Mouse (Mus musculus): ENCODE measurements at regions not wholly inside any gene's neighbourhood (a gene's known extent, or its start where the extent isn't known, plus 50 kb on each side); places are given as distances from the start of the nearest gene placed in this dataset.
A peak's percentile ranks its signal among the peaks of the same experiment; 100 is the strongest.

DNA sequence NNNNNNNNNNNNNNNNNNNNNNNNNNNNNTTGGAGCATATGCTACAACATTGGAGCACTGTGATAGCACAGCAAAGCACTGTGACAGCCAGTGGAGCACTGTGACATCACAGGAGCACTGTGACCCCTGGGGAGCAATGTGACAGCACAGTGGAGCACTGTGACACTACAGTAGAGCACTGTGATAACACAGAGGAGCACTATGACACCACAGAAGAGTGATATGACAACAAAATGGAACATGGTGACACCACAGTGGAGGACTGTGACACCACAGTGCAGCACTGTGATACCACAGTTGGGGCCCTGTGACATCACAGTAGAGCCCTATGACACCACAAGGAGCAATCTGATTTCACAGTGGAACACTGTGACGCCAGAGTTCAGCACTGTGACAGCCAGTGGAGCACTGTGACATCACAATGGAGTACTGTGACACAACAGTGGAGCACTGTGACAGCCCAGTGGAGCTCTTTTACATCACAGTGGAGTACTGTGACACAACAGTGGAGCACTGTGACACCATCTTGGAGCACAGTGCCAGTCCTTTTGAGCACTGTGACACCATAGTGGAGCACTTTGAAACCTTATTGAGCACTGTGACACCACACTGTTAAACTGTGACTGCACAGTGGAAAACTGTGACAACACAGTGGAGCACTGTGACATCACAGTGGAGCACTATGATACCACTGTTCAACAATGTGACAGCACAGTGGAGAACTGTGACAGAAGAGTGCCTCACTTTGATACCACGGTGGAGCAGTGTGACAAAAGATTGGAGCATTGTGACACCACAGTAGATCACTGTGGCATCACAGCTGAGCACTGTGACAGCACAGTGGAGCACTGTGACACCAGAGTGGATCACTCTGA, 116.9 kb upstream of the Vmn1r2 start:
- no peaks in the 10 kb centered on the region for H3K4me1 ChIP-seq (ENCODE audit: insufficient read depth)

DNA sequence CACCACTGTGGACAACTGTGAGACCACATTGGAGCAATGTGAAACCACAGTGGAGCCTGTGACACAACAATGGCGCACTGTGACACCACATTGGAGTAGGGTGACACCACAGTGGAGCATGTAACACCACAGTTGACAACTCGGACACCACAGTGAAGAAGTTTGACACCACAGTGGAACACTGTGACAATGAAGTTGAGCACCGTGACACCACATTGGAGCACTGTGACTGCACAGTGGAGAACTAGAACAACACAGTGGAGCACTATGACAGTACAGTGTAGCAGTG, 116.3 kb upstream of the Vmn1r2 start:
- Histone ChIP-seq H3K4me3 (ENCODE audit: low read depth, low read length) (no peak overlapping the region), H3K9ac (no peak overlapping the region), H3K4me1 (ENCODE audit: insufficient read depth) (no peaks in the 10 kb centered on the region), H3K4me2 (ENCODE audit: low read depth) (no peak overlapping the region), H3K9me3 (ENCODE audit: low read length) (peaks cover 60% of the 10 kb centered on the region), H3K36me3 (ENCODE audit: insufficient read depth) (no peaks in the 10 kb centered on the region), H3K27me3 (ENCODE audit: insufficient read depth, low read length) (no peaks in the 10 kb centered on the region), H3K27ac (ENCODE audit: low read depth, low read length) (no peak overlapping the region)
- DNase-seq (no peak), ATAC-seq (no peak)
- WGBS = 85% methylated on average over 3 of the region's 3 CpGs
- no peak for TF ChIP-seq CTCF (IDR thresholded peaks at IDR 0.05; ENCODE audit: low read depth)

More for the DNA sequence above, 116.9 kb upstream of the Vmn1r2 start:
- DNase-seq (no peak), ATAC-seq (peak; percentile 11; the same call in 1 of the 2 replicates)
- Histone ChIP-seq H3K4me3 (ENCODE audit: low read depth, low read length) (no peak overlapping the region), H3K36me3 (ENCODE audit: insufficient read depth) (no peaks in the 10 kb centered on the region), H3K9ac (no peak overlapping the region), H3K4me2 (ENCODE audit: low read depth) (no peak overlapping the region), H3K27me3 (ENCODE audit: insufficient read depth, low read length) (no peaks in the 10 kb centered on the region), H3K9me3 (ENCODE audit: low read length) (peaks cover 54% of the 10 kb centered on the region), H3K27ac (ENCODE audit: low read depth, low read length) (no peak overlapping the region)
- TF ChIP-seq CTCF (IDR thresholded peaks at IDR 0.05; ENCODE audit: low read depth) = no peak
- 54% methylated on average over 2 of the region's 2 CpGs for WGBS

- 72% methylated on average over 5 of the region's 5 CpGs for WGBS
- no peaks in the 10 kb centered on the region for H3K27me3 ChIP-seq (ENCODE audit: insufficient read depth, low read length)
- H3K36me3 ChIP-seq (ENCODE audit: insufficient read depth) = no peaks in the 10 kb centered on the region
- no peak overlapping the region for H3K27ac ChIP-seq (ENCODE audit: low read depth, low read length)
- H3K4me1 ChIP-seq (ENCODE audit: insufficient read depth) = no peaks in the 10 kb centered on the region
- H3K9ac ChIP-seq = no peak overlapping the region
- peaks cover 64% of the 10 kb centered on the region for H3K9me3 ChIP-seq (ENCODE audit: low read length)
- TF ChIP-seq CTCF (IDR thresholded peaks at IDR 0.05; ENCODE audit: low read depth) = no peak
- H3K4me2 ChIP-seq (ENCODE audit: low read depth) = no peak overlapping the region
- ATAC-seq (0 out of 2 replicates have a peak, but pooled peaks have one; percentile 11), DNase-seq (no peak)
- H3K4me3 ChIP-seq (ENCODE audit: low read depth, low read length) = no peak overlapping the region
These were observed 115.9 kb upstream of the Vmn1r2 start for GRCm38 (mm10) chr4:3051212-3051611.

GRCm38 (mm10) chr4:3052314-3053059, 114.6 kb upstream of the Vmn1r2 start:
- Histone ChIP-seq H3K9me3 (ENCODE audit: low read length) (peaks cover 67% of the 10 kb centered on the region), H3K27me3 (ENCODE audit: insufficient read depth, low read length) (no peaks in the 10 kb centered on the region), H3K36me3 (ENCODE audit: insufficient read depth) (no peaks in the 10 kb centered on the region), H3K9ac (no peak overlapping the region), H3K4me3 (ENCODE audit: low read depth, low read length) (no peak overlapping the region), H3K4me2 (ENCODE audit: low read depth) (no peak overlapping the region), H3K4me1 (ENCODE audit: insufficient read depth) (no peaks in the 10 kb centered on the region), H3K27ac (ENCODE audit: low read depth, low read length) (no peak overlapping the region)
- 85% methylated on average over 4 of the region's 4 CpGs for WGBS
- DNase-seq (no peak), ATAC-seq (peak; percentile 23; the same call in 1 of the 2 replicates)
- TF ChIP-seq CTCF (IDR thresholded peaks at IDR 0.05; ENCODE audit: low read depth) = 0 out of 2 replicates have a peak, but pooled peaks have one; percentile 7

DNA sequence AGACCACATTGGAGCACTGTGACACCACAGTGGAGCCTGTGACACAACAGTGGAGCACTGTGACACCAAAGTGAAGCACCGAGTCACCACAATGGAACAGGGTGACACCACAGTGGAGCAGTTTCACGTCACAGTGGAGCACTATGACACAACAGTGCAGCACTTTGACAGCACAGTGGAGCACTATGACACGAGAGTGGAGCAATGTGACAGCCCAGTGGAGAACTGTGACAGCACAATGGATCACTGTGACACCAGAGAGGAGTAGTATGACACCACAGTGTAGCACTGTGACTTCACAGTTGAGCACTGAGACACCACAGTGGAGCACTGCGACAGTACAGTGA, 114.1 kb upstream of the Vmn1r2 start:
- ATAC-seq (0 out of 2 replicates have a peak, but pooled peaks have one; percentile 7), DNase-seq (no peak)
- no peaks in the 10 kb centered on the region for H3K4me1 ChIP-seq (ENCODE audit: insufficient read depth)
- H3K4me2 ChIP-seq (ENCODE audit: low read depth) = no peak overlapping the region
- WGBS = 68% methylated on average over 4 of the region's 4 CpGs
- no peak overlapping the region for H3K4me3 ChIP-seq (ENCODE audit: low read depth, low read length)
- no peaks in the 10 kb centered on the region for H3K36me3 ChIP-seq (ENCODE audit: insufficient read depth)
- no peak overlapping the region for H3K27ac ChIP-seq (ENCODE audit: low read depth, low read length)
- no peak overlapping the region for H3K9ac ChIP-seq
- no peak for TF ChIP-seq CTCF (IDR thresholded peaks at IDR 0.05; ENCODE audit: low read depth)
- no peaks in the 10 kb centered on the region for H3K27me3 ChIP-seq (ENCODE audit: insufficient read depth, low read length)
- H3K9me3 ChIP-seq (ENCODE audit: low read length) = peaks cover 67% of the 10 kb centered on the region

GRCm38 (mm10) chr4:3053496-3054216, 113.5 kb upstream of the Vmn1r2 start:
- Histone ChIP-seq H3K9ac (no peak overlapping the region), H3K4me2 (ENCODE audit: low read depth) (no peak overlapping the region), H3K4me1 (ENCODE audit: insufficient read depth) (no peaks in the 10 kb centered on the region), H3K27me3 (ENCODE audit: insufficient read depth, low read length) (no peaks in the 10 kb centered on the region), H3K4me3 (ENCODE audit: low read depth, low read length) (no peak overlapping the region), H3K27ac (ENCODE audit: low read depth, low read length) (no peak overlapping the region), H3K36me3 (ENCODE audit: insufficient read depth) (no peaks in the 10 kb centered on the region), H3K9me3 (ENCODE audit: low read length) (peaks cover 71% of the 10 kb centered on the region)
- 93% methylated on average over 2 of the region's 2 CpGs for WGBS
- ATAC-seq (no peak), DNase-seq (no peak)
- TF ChIP-seq CTCF (IDR thresholded peaks at IDR 0.05; ENCODE audit: low read depth) = no peak
